Mouse (Mus musculus): ENCODE results near the gene Loxl1.

DNA sequence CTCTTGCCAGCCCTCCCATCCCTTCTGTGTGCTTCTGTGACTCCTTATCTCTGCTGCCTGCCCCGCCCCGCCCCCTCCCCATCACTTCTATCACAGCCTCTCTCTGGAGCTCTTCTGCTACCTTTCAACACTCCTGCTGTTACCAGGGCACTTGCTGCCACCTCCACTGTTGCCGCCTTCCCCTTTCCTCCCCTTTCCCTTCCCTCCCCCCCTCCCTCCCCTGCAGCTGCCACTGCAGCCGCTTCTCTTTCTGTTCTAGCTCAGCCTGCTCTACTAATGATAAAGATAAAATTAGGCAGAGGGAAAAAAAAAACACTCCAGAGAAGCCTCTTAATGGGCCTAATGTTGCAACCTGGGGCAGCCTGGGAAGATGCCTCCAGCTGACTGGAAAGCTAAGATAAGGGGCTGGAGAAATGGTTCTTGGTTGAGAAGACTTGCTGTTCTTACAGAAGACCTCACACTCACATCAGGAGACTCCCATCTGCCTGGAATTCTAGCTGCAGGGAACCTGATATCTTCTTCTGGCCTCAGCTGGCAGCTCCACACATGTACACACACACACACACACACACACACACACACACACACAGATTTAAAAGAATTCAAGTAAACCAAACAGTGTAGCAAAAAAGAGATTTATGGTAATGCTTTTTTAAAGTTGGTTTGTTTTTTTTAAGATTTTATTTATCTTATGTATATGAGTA lies 13.6 kb upstream of the Loxl1 start:
- TF ChIP-seq CTCF (IDR thresholded peaks at IDR 0.05; ENCODE audit: low read depth) (no peak), EP300 (IDR thresholded peaks at IDR 0.05; ENCODE audit: low read depth) (no peak)

Data from liver, postnatal 0 days (tissue).